Mouse (Mus musculus): ENCODE measurements around the gene Rrad. TPM values are rescaled to one million over a fixed set of nuclear protein-coding genes. Genes with fewer than 3 reads are reported as not detected.

Rrad gene
- total and polyA plus RNA-seq, 3 experiments = 123 to 414 (median 205) TPM

GRCm38 (mm10) chr8:104633156-104633744 is 2.1 kb upstream of the Rrad start:
- Histone ChIP-seq H3K79me2 (replicated peaks; ENCODE audit: control insufficient read depth, insufficient read depth, low read length) (no peaks in the 10 kb centered on the region), H3K9ac (ENCODE audit: low read depth, low read length) (no peak overlapping the region), H3K36me3 (ENCODE audit: control insufficient read depth, insufficient read depth, low read length) (peaks cover 7% of the 10 kb centered on the region), H3K4me3 (no peak overlapping the region), H3K27ac (peak overlapping the region; percentile 82), H3K4me1 (ENCODE audit: control insufficient read depth, insufficient read depth, low read length) (peaks cover 8% of the 10 kb centered on the region), H3K27me3 (ENCODE audit: control insufficient read depth, insufficient read depth, low read length) (no peaks in the 10 kb centered on the region)
- intact Hi-C loops (cut with DNase I) = no loop called here
- WGBS = 46% methylated on average over 9 of the region's 9 CpGs
- peak; percentile 31 to 66 for DNase-seq
- TF ChIP-seq POLR2A (IDR thresholded peaks at IDR 0.05; ENCODE audit: insufficient read depth, low read depth, low read length) = no peak
- 0 out of 2 replicates have a peak, but pooled peaks have one; percentile 64 for TF ChIP-seq EP300 (IDR thresholded peaks at IDR 0.05; ENCODE audit: insufficient read depth, low read depth, low read length)
- no peak for TF ChIP-seq CTCF (IDR thresholded peaks at IDR 0.05)

GRCm38 (mm10) chr8:104632486-104632885 is 1.4 kb upstream of the Rrad start:
- H3K27ac ChIP-seq = peak overlapping the region; percentile 90
- no peaks in the 10 kb centered on the region for H3K79me2 ChIP-seq (replicated peaks; ENCODE audit: control insufficient read depth, insufficient read depth, low read length)
- H3K4me3 ChIP-seq = no peak overlapping the region
- peak; percentile 6 to 23 for DNase-seq
- TF ChIP-seq EP300 (IDR thresholded peaks at IDR 0.05; ENCODE audit: insufficient read depth, low read depth, low read length) (no peak), CTCF (IDR thresholded peaks at IDR 0.05) (no peak), POLR2A (IDR thresholded peaks at IDR 0.05; ENCODE audit: insufficient read depth, low read depth, low read length) (no peak)
- peaks cover 13% of the 10 kb centered on the region for H3K36me3 ChIP-seq (ENCODE audit: control insufficient read depth, insufficient read depth, low read length)
- H3K9ac ChIP-seq (ENCODE audit: low read depth, low read length) = no peak overlapping the region; the same call in 1 of the 2 replicates
- intact Hi-C loops (cut with DNase I) = no loop called here
- peaks cover 11% of the 10 kb centered on the region for H3K4me1 ChIP-seq (ENCODE audit: control insufficient read depth, insufficient read depth, low read length)
- H3K27me3 ChIP-seq (ENCODE audit: control insufficient read depth, insufficient read depth, low read length) = no peaks in the 10 kb centered on the region
- 67% methylated on average over 6 of the region's 6 CpGs for WGBS

GRCm38 (mm10) chr8:104631975-104632374 is 848 bp upstream of the Rrad start:
- H3K4me3 ChIP-seq = no peak overlapping the region
- H3K36me3 ChIP-seq (ENCODE audit: control insufficient read depth, insufficient read depth, low read length) = peaks cover 13% of the 10 kb centered on the region
- no peaks in the 10 kb centered on the region for H3K79me2 ChIP-seq (replicated peaks; ENCODE audit: control insufficient read depth, insufficient read depth, low read length)
- TF ChIP-seq CTCF (IDR thresholded peaks at IDR 0.05) (no peak), POLR2A (IDR thresholded peaks at IDR 0.05; ENCODE audit: insufficient read depth, low read depth, low read length) (no peak), EP300 (IDR thresholded peaks at IDR 0.05; ENCODE audit: insufficient read depth, low read depth, low read length) (no peak)
- peak overlapping the region; percentile 39 for H3K9ac ChIP-seq (ENCODE audit: low read depth, low read length)
- H3K27me3 ChIP-seq (ENCODE audit: control insufficient read depth, insufficient read depth, low read length) = no peaks in the 10 kb centered on the region
- peaks cover 11% of the 10 kb centered on the region for H3K4me1 ChIP-seq (ENCODE audit: control insufficient read depth, insufficient read depth, low read length)
- DNase-seq = peak; percentile 42 to 48
- 31% methylated on average over 5 of the region's 5 CpGs for WGBS
- H3K27ac ChIP-seq = peak overlapping the region; percentile 90
- intact Hi-C loops (cut with DNase I) = no loop called here

DNA sequence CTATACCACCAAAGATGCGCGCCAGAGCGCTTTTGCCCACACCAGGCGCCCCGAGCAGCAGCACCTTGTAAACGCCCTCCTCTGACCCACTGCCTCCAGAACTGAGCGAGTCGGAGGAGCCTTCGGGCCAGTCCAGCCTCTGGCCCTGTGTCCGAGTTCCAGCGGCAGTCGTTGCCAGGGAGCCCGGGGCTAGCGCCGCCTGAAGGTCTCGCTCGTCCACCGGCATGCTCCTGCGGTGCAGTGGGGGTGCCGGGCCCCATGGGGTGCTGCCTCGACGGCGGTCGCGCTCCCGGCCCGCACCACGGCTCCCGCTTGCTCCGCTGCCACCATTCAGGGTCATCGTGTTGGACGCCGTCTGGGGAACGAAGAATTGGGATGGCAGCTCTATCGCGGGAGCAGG is 553 bp downstream of the Rrad start:
- H3K27ac ChIP-seq = peak overlapping the region; percentile 93
- DNase-seq = peak; percentile 62 to 65
- intact Hi-C loops (cut with DNase I) = loop anchor here (1.0 kb wide), 1 partner anchor 11 kb away; the partner anchor contains the start of gene Ciao2b
- H3K27me3 ChIP-seq (ENCODE audit: control insufficient read depth, insufficient read depth, low read length) = no peaks in the 10 kb centered on the region
- H3K9ac ChIP-seq (ENCODE audit: low read depth, low read length) = peak overlapping the region; percentile 92
- H3K4me1 ChIP-seq (ENCODE audit: control insufficient read depth, insufficient read depth, low read length) = peaks cover 9% of the 10 kb centered on the region
- WGBS = 3% methylated on average over 36 of the region's 36 CpGs
- H3K36me3 ChIP-seq (ENCODE audit: control insufficient read depth, insufficient read depth, low read length) = peaks cover 13% of the 10 kb centered on the region
- H3K79me2 ChIP-seq (replicated peaks; ENCODE audit: control insufficient read depth, insufficient read depth, low read length) = no peaks in the 10 kb centered on the region
- peak; percentile 19; the same call in 1 of the 2 replicates for TF ChIP-seq CTCF (IDR thresholded peaks at IDR 0.05)
- no peak for TF ChIP-seq EP300 (IDR thresholded peaks at IDR 0.05; ENCODE audit: insufficient read depth, low read depth, low read length)
- no peak for TF ChIP-seq POLR2A (IDR thresholded peaks at IDR 0.05; ENCODE audit: insufficient read depth, low read depth, low read length)
- peak overlapping the region; percentile 59 for H3K4me3 ChIP-seq

DNA sequence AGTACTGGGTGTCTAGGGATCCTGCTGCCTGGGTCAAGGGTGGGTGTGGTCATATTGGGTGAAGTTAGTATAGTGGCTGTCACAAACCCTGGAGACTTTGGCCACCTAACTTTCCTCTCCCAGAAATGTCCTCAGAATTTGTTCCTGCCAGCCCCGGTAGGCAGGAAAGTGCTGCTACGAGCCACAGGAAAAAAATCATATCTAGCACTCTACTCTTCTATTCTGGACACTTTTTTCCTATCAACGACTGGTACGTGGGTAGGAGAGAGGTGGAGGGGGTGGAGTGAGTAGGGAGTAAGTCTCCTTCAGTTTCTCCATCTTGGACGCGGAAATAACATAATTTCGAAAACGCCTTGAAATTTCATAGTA is 1.0 kb downstream of the Rrad start:
- peak overlapping the region; percentile 92 for H3K9ac ChIP-seq (ENCODE audit: low read depth, low read length)
- H3K4me3 ChIP-seq = peak overlapping the region; percentile 59
- no peaks in the 10 kb centered on the region for H3K79me2 ChIP-seq (replicated peaks; ENCODE audit: control insufficient read depth, insufficient read depth, low read length)
- peaks cover 9% of the 10 kb centered on the region for H3K4me1 ChIP-seq (ENCODE audit: control insufficient read depth, insufficient read depth, low read length)
- H3K36me3 ChIP-seq (ENCODE audit: control insufficient read depth, insufficient read depth, low read length) = peaks cover 12% of the 10 kb centered on the region
- no peaks in the 10 kb centered on the region for H3K27me3 ChIP-seq (ENCODE audit: control insufficient read depth, insufficient read depth, low read length)
- DNase-seq = no peak
- TF ChIP-seq EP300 (IDR thresholded peaks at IDR 0.05; ENCODE audit: insufficient read depth, low read depth, low read length) = no peak
- no peak for TF ChIP-seq CTCF (IDR thresholded peaks at IDR 0.05)
- no peak; the same call in 1 of the 2 replicates for TF ChIP-seq POLR2A (IDR thresholded peaks at IDR 0.05; ENCODE audit: insufficient read depth, low read depth, low read length)
- peak overlapping the region; percentile 93 for H3K27ac ChIP-seq
- intact Hi-C loops (cut with DNase I) = loop anchor here (1.0 kb wide), 1 partner anchor 11 kb away; the partner anchor contains the start of gene Ciao2b
- WGBS = 11% methylated on average over 8 of the region's 8 CpGs
